Mouse (Mus musculus) stomach, embryonic 15.5 days (tissue): ENCODE data around the gene Gm10944. TPM values are rescaled to one million over a fixed set of nuclear protein-coding genes. Genes with fewer than 3 reads are reported as not detected.

Source experiments
- ATAC-seq: fragments of 200-750 bp; cut with Nextera tagmentation; 2 replicates; pipeline ENCODE4 v1.8.0; 2017; ENCODE audit warnings: low read depth, moderate number of reproducible peaks, moderate TSS enrichment; ENCODE audit not compliant: insufficient read depth, low FRiP score
- H3K27ac ChIP-seq: fragments of 300-500 bp; sonication (generic); 2 replicates; pipeline ENCODE4 v1.5.1; 2015; ENCODE audit warnings: mild to moderate bottlenecking, inconsistent platforms
- H3K27me3 ChIP-seq: fragments of 300-500 bp; sonication (generic); replicated peaks from 2 replicates; pipeline ENCODE4 v1.6.1; 2015; ENCODE audit warnings: inconsistent platforms
- H3K36me3 ChIP-seq: fragments of 300-500 bp; sonication (generic); 2 replicates; pipeline ENCODE4 v1.6.1; 2015; ENCODE audit warnings: inconsistent platforms
- H3K4me1 ChIP-seq: fragments of 300-500 bp; sonication (generic); 2 replicates; pipeline ENCODE4 v1.6.1; 2015; ENCODE audit warnings: inconsistent platforms
- H3K4me2 ChIP-seq: fragments of 300-500 bp; sonication (generic); 2 replicates; pipeline ENCODE4 v1.6.1; 2015; ENCODE audit warnings: mild to moderate bottlenecking, inconsistent platforms
- H3K4me3 ChIP-seq: fragments of 300-500 bp; sonication (generic); replicated peaks from 2 replicates; pipeline ENCODE4 v1.5.1; 2015; ENCODE audit warnings: inconsistent platforms
- H3K9ac ChIP-seq: fragments of 300-500 bp; sonication (generic); 2 replicates; pipeline ENCODE4 v1.6.1; 2015; ENCODE audit warnings: inconsistent platforms
- H3K9me3 ChIP-seq: fragments of 300-500 bp; sonication (generic); 2 replicates; pipeline ENCODE4 v1.6.1; 2016; ENCODE audit warnings: inconsistent platforms
- WGBS: fragments of 180-500 bp; shearing (Covaris S2); methylation state at CpG from one replicate; pipeline ENCODE4 v1.1.7; 2015; 5-methylcytosine and 5-hydroxymethylcytosine counted together
- polyA plus RNA-seq: library from polyadenylated mRNA; unstranded; fragments of >200 nt; fragmentation: Nextera tagmentation; extraction: Ambion mirVana; gene quantifications from 2 replicates; pipeline ENCODE4 v1.2.1, GENCODE M21; 2015

Gm10944 gene
- polyA plus RNA-seq = not detected in 2 replicates

GRCm38 (mm10) chr10:10681048-10681447 is at the start of gene Gm10944:
TSS of gene Gm10944 (plus strand) at chr10:10681348.
- no peaks in the 10 kb centered on the region for H3K9me3 ChIP-seq
- H3K36me3 ChIP-seq = no peaks in the 10 kb centered on the region
- no peaks in the 10 kb centered on the region for H3K27me3 ChIP-seq
- no peaks in the 10 kb centered on the region for H3K4me1 ChIP-seq
- H3K4me3 ChIP-seq = no peak within 1 kb of the TSS
- no peak within 1 kb of the TSS for H3K27ac ChIP-seq
- ATAC-seq = no peak
- 93% methylated on average over 1 of the region's 1 CpGs for WGBS
- H3K9ac ChIP-seq = no peak within 1 kb of the TSS
- no peak within 1 kb of the TSS for H3K4me2 ChIP-seq

- Histone ChIP-seq H3K9ac (no peak overlapping the region), H3K4me2 (no peak overlapping the region), H3K4me3 (no peak overlapping the region), H3K27ac (no peak overlapping the region), H3K27me3 (no peaks in the 10 kb centered on the region), H3K9me3 (no peaks in the 10 kb centered on the region), H3K4me1 (no peaks in the 10 kb centered on the region), H3K36me3 (no peaks in the 10 kb centered on the region)
- ATAC-seq = no peak
These were observed 25.2 kb upstream of the Gm10944 start for GRCm38 (mm10) chr10:10655991-10656390.

GRCm38 (mm10) chr10:10656621-10657020 is 24.5 kb upstream of the Gm10944 start:
- H3K9me3 ChIP-seq = no peaks in the 10 kb centered on the region
- H3K36me3 ChIP-seq = no peaks in the 10 kb centered on the region
- WGBS = 83% methylated on average over 4 of the region's 4 CpGs
- H3K27ac ChIP-seq = no peak overlapping the region
- no peaks in the 10 kb centered on the region for H3K4me1 ChIP-seq
- H3K4me3 ChIP-seq = no peak overlapping the region
- H3K9ac ChIP-seq = no peak overlapping the region
- no peaks in the 10 kb centered on the region for H3K27me3 ChIP-seq
- no peak overlapping the region for H3K4me2 ChIP-seq
- no peak for ATAC-seq

- no peaks in the 10 kb centered on the region for H3K36me3 ChIP-seq
- no peak for ATAC-seq
- WGBS = 75% methylated on average over 3 of the region's 3 CpGs
- no peak overlapping the region for H3K4me2 ChIP-seq
- H3K9ac ChIP-seq = no peak overlapping the region
- no peak overlapping the region for H3K4me3 ChIP-seq
- H3K27ac ChIP-seq = no peak overlapping the region
- H3K27me3 ChIP-seq = no peaks in the 10 kb centered on the region
- H3K4me1 ChIP-seq = no peaks in the 10 kb centered on the region
- H3K9me3 ChIP-seq = no peaks in the 10 kb centered on the region
These were observed 22.0 kb upstream of the Gm10944 start for GRCm38 (mm10) chr10:10659161-10659560.

GRCm38 (mm10) chr10:10659976-10660375 is 21.2 kb upstream of the Gm10944 start:
- Histone ChIP-seq H3K4me2 (no peak overlapping the region), H3K9me3 (no peaks in the 10 kb centered on the region), H3K27ac (no peak overlapping the region), H3K27me3 (no peaks in the 10 kb centered on the region), H3K4me1 (no peaks in the 10 kb centered on the region), H3K4me3 (no peak overlapping the region), H3K36me3 (no peaks in the 10 kb centered on the region), H3K9ac (no peak overlapping the region)
- WGBS = 74% methylated on average over 3 of the region's 3 CpGs
- ATAC-seq = no peak

- Histone ChIP-seq H3K9me3 (no peaks in the 10 kb centered on the region), H3K4me1 (0 out of 2 replicates have a peak, but pooled peaks cover 5% of the 10 kb centered on the region), H3K4me2 (peak overlapping the region; percentile 82), H3K36me3 (no peaks in the 10 kb centered on the region), H3K27me3 (no peaks in the 10 kb centered on the region), H3K9ac (no peak overlapping the region), H3K27ac (no peak overlapping the region), H3K4me3 (peak overlapping the region; percentile 40)
- no peak for ATAC-seq
- 3% methylated on average over 34 of the region's 35 CpGs for WGBS
These were observed 7.9 kb downstream of the Gm10944 start for GRCm38 (mm10) chr10:10688907-10689667.

- 18% methylated on average over 11 of the region's 11 CpGs for WGBS
- no peaks in the 10 kb centered on the region for H3K36me3 ChIP-seq
- H3K27ac ChIP-seq = no peak overlapping the region
- no peaks in the 10 kb centered on the region for H3K9me3 ChIP-seq
- no peak overlapping the region for H3K9ac ChIP-seq
- ATAC-seq = no peak
- 0 out of 2 replicates have a peak, but pooled peaks cover 5% of the 10 kb centered on the region for H3K4me1 ChIP-seq
- H3K4me3 ChIP-seq = peak overlapping the region; percentile 40
- peak overlapping the region; percentile 82 for H3K4me2 ChIP-seq
- no peaks in the 10 kb centered on the region for H3K27me3 ChIP-seq
These were observed 8.6 kb downstream of the Gm10944 start for GRCm38 (mm10) chr10:10689668-10690223.

GRCm38 (mm10) chr10:10697497-10697896 is 16.3 kb downstream of the Gm10944 start:
- Histone ChIP-seq H3K4me1 (no peaks in the 10 kb centered on the region), H3K4me3 (no peak overlapping the region), H3K27me3 (no peaks in the 10 kb centered on the region), H3K4me2 (no peak overlapping the region), H3K27ac (no peak overlapping the region), H3K9ac (no peak overlapping the region), H3K9me3 (no peaks in the 10 kb centered on the region), H3K36me3 (no peaks in the 10 kb centered on the region)
- no peak for ATAC-seq
- 66% methylated on average over 6 of the region's 6 CpGs for WGBS

GRCm38 (mm10) chr10:10700903-10701302 is 19.8 kb downstream of the Gm10944 start:
- 58% methylated on average over 1 of the region's 1 CpGs for WGBS
- Histone ChIP-seq H3K4me2 (no peak overlapping the region), H3K9ac (no peak overlapping the region), H3K27ac (no peak overlapping the region), H3K4me1 (no peaks in the 10 kb centered on the region), H3K9me3 (no peaks in the 10 kb centered on the region), H3K4me3 (no peak overlapping the region), H3K27me3 (no peaks in the 10 kb centered on the region), H3K36me3 (no peaks in the 10 kb centered on the region)
- no peak for ATAC-seq

- Histone ChIP-seq H3K9me3 (no peaks in the 10 kb centered on the region), H3K4me3 (no peak overlapping the region), H3K36me3 (no peaks in the 10 kb centered on the region), H3K4me2 (no peak overlapping the region), H3K27me3 (no peaks in the 10 kb centered on the region), H3K9ac (no peak overlapping the region), H3K4me1 (no peaks in the 10 kb centered on the region), H3K27ac (no peak overlapping the region)
- ATAC-seq = no peak
- 88% methylated on average over 1 of the region's 1 CpGs for WGBS
These were observed 20.2 kb downstream of the Gm10944 start for GRCm38 (mm10) chr10:10701326-10701725.

GRCm38 (mm10) chr10:10708031-10708430 is 26.9 kb downstream of the Gm10944 start:
- Histone ChIP-seq H3K27ac (no peak overlapping the region), H3K4me1 (no peaks in the 10 kb centered on the region), H3K9ac (no peak overlapping the region), H3K4me2 (no peak overlapping the region), H3K4me3 (no peak overlapping the region), H3K36me3 (no peaks in the 10 kb centered on the region), H3K9me3 (no peaks in the 10 kb centered on the region), H3K27me3 (no peaks in the 10 kb centered on the region)
- 77% methylated on average over 1 of the region's 1 CpGs for WGBS
- ATAC-seq = no peak

- no peaks in the 10 kb centered on the region for H3K4me1 ChIP-seq
- H3K9ac ChIP-seq = no peak overlapping the region
- H3K27me3 ChIP-seq = no peaks in the 10 kb centered on the region
- no peak overlapping the region for H3K27ac ChIP-seq
- no peaks in the 10 kb centered on the region for H3K9me3 ChIP-seq
- ATAC-seq = no peak
- no peaks in the 10 kb centered on the region for H3K36me3 ChIP-seq
- 85% methylated on average over 2 of the region's 2 CpGs for WGBS
- no peak overlapping the region for H3K4me2 ChIP-seq
- H3K4me3 ChIP-seq = no peak overlapping the region
These were observed 29.2 kb downstream of the Gm10944 start for GRCm38 (mm10) chr10:10710359-10710758.
